ENCODE assay signal across 11 mouse cellular contexts in genomic region chr17:27041046-27041786, GRCm38 (mm10). TPM values are rescaled to one million over a fixed set of nuclear protein-coding genes. Genes with fewer than 3 reads are reported as not detected.
DNase-seq lines count a peak whose midpoint lies in the region; ATAC-seq lines count a peak whose summit lies in the region.
"Had no signal": no experiment of that assay in that cellular context is flagged by ENCODE, and none has a peak within 500 bp of the region (broad histone marks: within the 10 kb centered on the region; RNA-seq: fewer than 3 reads in every experiment).

No protein-coding gene starts in this region.

- H3K4me2 ChIP-seq in embryonic facial prominence, embryonic 14.5 days (ENCODE audit: low read depth, low read length): no peak overlapping the region

- no peaks in the 10 kb centered on the region for H3K9me3 ChIP-seq in embryonic facial prominence, embryonic 14.5 days (ENCODE audit: control insufficient read depth, low read length)
- H3K9me3 ChIP-seq: embryonic facial prominence, embryonic 15.5 days had no signal

- H3K27me3 ChIP-seq in embryonic facial prominence, embryonic 14.5 days (replicated peaks; ENCODE audit: control insufficient read depth, insufficient read depth, low read length): no peaks in the 10 kb centered on the region
- H3K27me3 ChIP-seq: embryonic facial prominence, embryonic 15.5 days had no signal

- H3K4me1 ChIP-seq in embryonic facial prominence, embryonic 14.5 days (ENCODE audit: control insufficient read depth, insufficient read depth, low read length): peaks cover 29% of the 10 kb centered on the region

- 37% methylated on average over 10 of the region's 13 CpGs for WGBS in embryonic facial prominence, embryonic 14.5 days

- no peak for ATAC-seq in embryonic facial prominence, embryonic 14.5 days (ENCODE audit: low read depth)

- no peaks in the 10 kb centered on the region for H3K36me3 ChIP-seq in embryonic facial prominence, embryonic 14.5 days (ENCODE audit: control insufficient read depth, insufficient read depth, low read length)
- H3K36me3 ChIP-seq: embryonic facial prominence, embryonic 15.5 days had no signal

- H3K27ac ChIP-seq in embryonic facial prominence, embryonic 14.5 days (replicated peaks; ENCODE audit: low read depth, low read length): 0 out of 2 replicates have a peak overlapping the region, but pooled peaks have one; percentile 21
- H3K27ac ChIP-seq: gastrocnemius, adult 2 months had no signal

- H3K4me3 ChIP-seq in embryonic facial prominence, embryonic 14.5 days (ENCODE audit: low read depth, low read length): no peak overlapping the region
- H3K4me3 ChIP-seq: gastrocnemius, adult 2 months had no signal

- H3K9ac ChIP-seq in embryonic facial prominence, embryonic 14.5 days (ENCODE audit: low read depth, low read length): no peak overlapping the region
- H3K9ac ChIP-seq: embryonic facial prominence, embryonic 15.5 days had no signal

- DNase-seq in adrenal gland, postnatal 36 days: peak; percentile 39 to 49
- DNase-seq in adrenal gland, postnatal 14 days: no peak
- DNase-seq in kidney, postnatal 4 days: peak; percentile 33 to 47
- DNase-seq in kidney, adult 8-10 months: no peak
- peak; percentile 99 for DNase-seq in ES-CJ7 (ENCODE audit: low read depth, low spot score)
- no peak for DNase-seq in embryonic facial prominence, embryonic 14.5 days (ENCODE audit: low spot score)
- DNase-seq in cerebellum, postnatal 14 days: no peak
- no peak for DNase-seq in frontal cortex, adult 2 months (ENCODE audit: extremely low spot score in 1 of 2, low spot score in 1 of 2)
- DNase-seq: gastrocnemius, adult 2 months; lung, postnatal 10 days had no signal

RNA-seq across cellular contexts. Expression of gene Bak1, which starts 12.4 kb away (rescaled TPM):
- 10 to 100 TPM; 29.3 to 42.4 TPM for total RNA-seq in adrenal gland, postnatal 36 days (2021)
- total RNA-seq in adrenal gland, postnatal 14 days (2021): 33.5 and 41.7 TPM in 2 replicates
- polyA plus RNA-seq in embryonic facial prominence, embryonic 14.5 days (2014; fragmentation: Nextera tagmentation; extraction: Ambion mirVana): 9.0 and 9.8 TPM in 2 replicates
- polyA plus RNA-seq in frontal cortex, adult 2 months (2012; rRNA removed): 17.9 and 19.4 TPM in 2 replicates

RNA-seq across cellular contexts. Expression of gene Itpr3, which starts 15.9 kb away (rescaled TPM):
- total RNA-seq in adrenal gland, postnatal 36 days (2021): 1 to 10 TPM; 5.9 to 6.3 TPM
- total RNA-seq in adrenal gland, postnatal 14 days (2021): 7.4 and 10.9 TPM in 2 replicates
- 5.0 and 5.5 TPM in 2 replicates for polyA plus RNA-seq in embryonic facial prominence, embryonic 14.5 days (2014; fragmentation: Nextera tagmentation; extraction: Ambion mirVana)
- 3.8 and 4.2 TPM in 2 replicates for polyA plus RNA-seq in frontal cortex, adult 2 months (2012; rRNA removed)

Comparison
In these comparisons a context has a peak if more than half of its experiments do, and no peak if none do; other contexts are left out.
1. DNase-seq: peak in adrenal gland, postnatal 36 days (2 of 2), kidney, postnatal 4 days (2 of 2) and ES-CJ7 (single experiment); none in adrenal gland, postnatal 14 days (single experiment), kidney, adult 8-10 months (0 of 2), embryonic facial prominence, embryonic 14.5 days (single experiment), cerebellum, postnatal 14 days (0 of 2) and frontal cortex, adult 2 months (0 of 2).